Mouse (Mus musculus): ENCODE data around the gene P4htm. TPM values are rescaled to one million over a fixed set of nuclear protein-coding genes. Genes with fewer than 3 reads are reported as not detected.
A peak's percentile ranks its signal among the peaks of the same experiment; 100 is the strongest.

The P4htm gene
- polyA plus RNA-seq, 1 experiment from 2014 or later, result 20.6 TPM

- Histone ChIP-seq H3K9ac (ENCODE audit: low read length) (no peak overlapping the region), H3K4me2 (ENCODE audit: low read length) (no peak overlapping the region), H3K9me3 (ENCODE audit: control insufficient read depth, low read length) (no peaks in the 10 kb centered on the region), H3K36me3 (ENCODE audit: control insufficient read depth, insufficient read depth, low read length) (peaks cover 84% of the 10 kb centered on the region), H3K4me3 (ENCODE audit: control insufficient read depth in 1 of 2, insufficient read depth in 1 of 2, low read depth in 1 of 2, low read length in 2 of 2) (no peak overlapping the region), H3K27ac (replicated peaks in 1 of 2; ENCODE audit: control insufficient read depth in 1 of 2, insufficient read depth in 1 of 2, low read depth in 2 of 2, low read length in 2 of 2) (no peak overlapping the region), H3K4me1 (ENCODE audit: control insufficient read depth in 2 of 2, insufficient read depth in 2 of 2, low read length in 2 of 2) (no peaks in the 10 kb centered on the region), H3K27me3 (ENCODE audit: control insufficient read depth, insufficient read depth, low read length) (no peaks in the 10 kb centered on the region)
- no peak for ATAC-seq (ENCODE audit: insufficient number of reproducible peaks, insufficient read depth, low FRiP score, low read depth)
- WGBS, result 76% methylated on average over 1 of the region's 1 CpGs
Measured at GRCm38 (mm10) chr9:108530954-108531353, 66.5 kb downstream of the P4htm start.

MicroRNA genes within 50 kb of the gene (microRNA counts, 519-probe panel; counts per million panel counts)
- microRNA mmu-miR-191, result 4,906 counts per million, percentile 80 among the panel's probes with 10 or more counts
- 322 counts per million, percentile 70 among the panel's probes with 10 or more counts for microRNA mmu-miR-425

Small RNA genes within 50 kb of the gene (microRNA-seq; reads per million reads assigned to microRNA genes)
- gene Gm24083, result not detected
- gene Mir191, result not detected
- gene Mir425, result 2,083 reads per million, percentile 83 among the genes with 10 or more reads in this experiment

Other genes starting within 250 kb of the P4htm start
- 88.6 and 90.1 TPM in 2 replicates for gene Usp4, start 249.8 kb downstream of the P4htm start, polyA plus RNA-seq (2014; fragmentation: Nextera tagmentation; extraction: Ambion mirVana)
- 0.43 TPM in 2 replicates for gene 1700102P08Rik, start 204.9 kb downstream of the P4htm start, polyA plus RNA-seq (2014; fragmentation: Nextera tagmentation; extraction: Ambion mirVana)
- gene Ccdc36, start 169.2 kb downstream of the P4htm start, polyA plus RNA-seq (2014; fragmentation: Nextera tagmentation; extraction: Ambion mirVana), result 0.73 and 0.88 TPM in 2 replicates
- not detected in 2 replicates for gene BC048562, start 161.2 kb downstream of the P4htm start, polyA plus RNA-seq (2014; fragmentation: Nextera tagmentation; extraction: Ambion mirVana)
- 31.0 and 31.9 TPM in 2 replicates for gene Ccdc71, start 137.1 kb downstream of the P4htm start, polyA plus RNA-seq (2014; fragmentation: Nextera tagmentation; extraction: Ambion mirVana)
- gene Klhdc8b, start 136.1 kb downstream of the P4htm start, polyA plus RNA-seq (2014; fragmentation: Nextera tagmentation; extraction: Ambion mirVana), result 87.0 and 94.7 TPM in 2 replicates
- gene Lamb2, start 117.9 kb downstream of the P4htm start, polyA plus RNA-seq (2014; fragmentation: Nextera tagmentation; extraction: Ambion mirVana), result 38.9 and 41.5 TPM in 2 replicates
- gene Usp19, start 107.1 kb downstream of the P4htm start, polyA plus RNA-seq (2014; fragmentation: Nextera tagmentation; extraction: Ambion mirVana), result 54.4 and 57.0 TPM in 2 replicates
- 62.8 and 78.8 TPM in 2 replicates for gene Qars, start 90.0 kb downstream of the P4htm start, polyA plus RNA-seq (2014; fragmentation: Nextera tagmentation; extraction: Ambion mirVana)
- 85.1 and 91.9 TPM in 2 replicates for gene Qrich1, start 80.9 kb downstream of the P4htm start, polyA plus RNA-seq (2014; fragmentation: Nextera tagmentation; extraction: Ambion mirVana)
- gene Impdh2, start 37.4 kb downstream of the P4htm start, polyA plus RNA-seq (2014; fragmentation: Nextera tagmentation; extraction: Ambion mirVana), result 94.2 and 97.5 TPM in 2 replicates
- gene Ndufaf3, start 30.2 kb downstream of the P4htm start, polyA plus RNA-seq (2014; fragmentation: Nextera tagmentation; extraction: Ambion mirVana), result 74.3 and 78.1 TPM in 2 replicates
- gene Dalrd3, start 27.8 kb downstream of the P4htm start, polyA plus RNA-seq (2014; fragmentation: Nextera tagmentation; extraction: Ambion mirVana), result 71.8 and 71.9 TPM in 2 replicates
- 39.8 and 46.9 TPM in 2 replicates for gene Wdr6, start 18.9 kb downstream of the P4htm start, polyA plus RNA-seq (2014; fragmentation: Nextera tagmentation; extraction: Ambion mirVana)
- gene Arih2, start 51.7 kb upstream of the P4htm start, polyA plus RNA-seq (2014; fragmentation: Nextera tagmentation; extraction: Ambion mirVana), result 33.5 and 34.8 TPM in 2 replicates
- 50.2 and 65.3 TPM in 2 replicates for gene Slc25a20, start 64.4 kb upstream of the P4htm start, polyA plus RNA-seq (2014; fragmentation: Nextera tagmentation; extraction: Ambion mirVana)
- gene Prkar2a, start 91.6 kb upstream of the P4htm start, polyA plus RNA-seq (2014; fragmentation: Nextera tagmentation; extraction: Ambion mirVana), result 31.5 and 33.5 TPM in 2 replicates
- gene Ip6k2, start 186.1 kb upstream of the P4htm start, polyA plus RNA-seq (2014; fragmentation: Nextera tagmentation; extraction: Ambion mirVana), result 45.0 and 45.6 TPM in 2 replicates
- 8.5 and 10.5 TPM in 2 replicates for gene Nckipsd, start 210.7 kb upstream of the P4htm start, polyA plus RNA-seq (2014; fragmentation: Nextera tagmentation; extraction: Ambion mirVana)
- 0.01 and 0.12 TPM in 2 replicates for gene Celsr3, start 228.7 kb upstream of the P4htm start, polyA plus RNA-seq (2014; fragmentation: Nextera tagmentation; extraction: Ambion mirVana)

Measured in heart, embryonic 14.5 days (tissue).